Mouse (Mus musculus): ENCODE results near the gene Rdh16. TPM values are rescaled to one million over a fixed set of nuclear protein-coding genes. Genes with fewer than 3 reads are reported as not detected.
A peak's percentile ranks its signal among the peaks of the same experiment; 100 is the strongest.

The Rdh16 gene
- polyA plus RNA-seq, 1 experiment, result not detected

DNA sequence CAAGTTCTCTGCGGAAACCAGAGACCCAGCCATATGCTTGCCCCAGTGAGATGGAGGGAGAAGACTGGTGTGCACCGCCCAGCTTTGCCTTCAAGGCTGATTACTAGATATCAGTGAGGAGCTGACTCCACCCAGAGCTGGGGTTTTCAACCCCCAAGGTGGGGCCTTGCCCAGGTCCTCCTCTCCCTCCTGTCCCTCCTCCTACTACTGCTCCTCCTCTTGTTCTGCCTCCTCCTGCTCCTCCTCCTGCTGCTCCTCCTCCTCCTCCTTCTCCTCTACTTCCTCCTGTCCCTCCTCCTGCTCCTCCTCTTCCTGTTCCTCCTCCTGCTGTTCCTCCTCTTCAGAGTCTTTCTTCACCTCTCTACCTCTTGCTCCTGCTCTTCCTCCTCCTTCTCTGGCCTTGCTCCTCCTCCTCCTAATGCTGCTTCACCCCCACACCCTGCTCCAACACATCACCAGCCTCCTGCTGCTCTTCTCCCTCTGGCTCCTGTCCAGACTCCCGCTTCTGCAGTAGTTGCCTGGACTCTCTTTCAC is 78.3 kb downstream of the Rdh16 start:
- no peak for TF ChIP-seq MAX (IDR thresholded peaks at IDR 0.05; ENCODE audit: low read depth)
- TF ChIP-seq CEBPB (IDR thresholded peaks at IDR 0.05; ENCODE audit: insufficient read depth, poor library complexity, severe bottlenecking), result no peak
- no peak for TF ChIP-seq E2F4 (IDR thresholded peaks at IDR 0.05; ENCODE audit: insufficient read depth)
- TF ChIP-seq POLR2A (IDR thresholded peaks at IDR 0.05; ENCODE audit: insufficient read length, low read depth), result no peak
- no peak for TF ChIP-seq MYOG (IDR thresholded peaks at IDR 0.05; ENCODE audit: control insufficient read depth in 1 of 3, insufficient read depth in 1 of 3, insufficient read length in 2 of 3, low read depth in 2 of 3)
- TF ChIP-seq POLR2AphosphoS2 (IDR thresholded peaks at IDR 0.05; ENCODE audit: insufficient read length, low read depth), result no peak
- TF ChIP-seq REST (IDR thresholded peaks at IDR 0.05; ENCODE audit: insufficient read depth, insufficient read length), result no peak
- TF ChIP-seq SRF (IDR thresholded peaks at IDR 0.05; ENCODE audit: control insufficient read depth, insufficient read length, low read depth), result no peak
- TF ChIP-seq MYOD1 (IDR thresholded peaks at IDR 0.05; ENCODE audit: control insufficient read depth in 1 of 3, insufficient read length in 2 of 3, low read depth in 2 of 3), result no peak
- no peak for TF ChIP-seq TCF3 (IDR thresholded peaks at IDR 0.05; ENCODE audit: insufficient read length, low read depth)
- Histone ChIP-seq H3ac (ENCODE audit: control insufficient read depth, insufficient read length) (no peak overlapping the region), H3K4me3 (no peak overlapping the region), H3K79me2 (ENCODE audit: control insufficient read depth, insufficient read depth) (no peaks in the 10 kb centered on the region), H3K4me2 (ENCODE audit: low read depth) (peak overlapping the region; percentile 38), H3K27me3 (ENCODE audit: control insufficient read depth, insufficient read depth, insufficient read length) (peaks cover 12% of the 10 kb centered on the region), H3K36me3 (ENCODE audit: control insufficient read depth, insufficient read depth) (no peaks in the 10 kb centered on the region)

DNA sequence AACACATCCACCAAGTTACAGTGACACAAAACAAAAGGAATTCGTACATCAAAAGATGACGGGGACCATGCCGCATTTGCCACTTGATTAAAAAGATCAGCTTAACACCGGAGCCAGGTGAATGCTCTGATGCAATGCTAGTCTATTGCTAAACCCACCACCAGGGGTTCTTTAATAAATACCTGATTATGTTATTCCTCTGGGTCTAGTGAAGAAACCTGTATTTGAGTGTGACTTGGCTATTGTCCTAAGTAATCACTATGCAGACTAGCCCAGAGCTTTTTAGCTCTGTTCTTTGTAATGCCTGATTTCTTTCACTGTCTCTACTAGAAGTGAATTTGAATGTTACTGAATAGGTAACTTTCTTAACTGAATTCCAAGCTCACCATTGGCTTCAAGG is 80.1 kb downstream of the Rdh16 start:
- H3K4me2 ChIP-seq (ENCODE audit: low read depth), result no peak overlapping the region
- no peak overlapping the region for H3K4me3 ChIP-seq
- no peak overlapping the region for H3ac ChIP-seq (ENCODE audit: control insufficient read depth, insufficient read length)
- no peaks in the 10 kb centered on the region for H3K79me2 ChIP-seq (ENCODE audit: control insufficient read depth, insufficient read depth)
- H3K36me3 ChIP-seq (ENCODE audit: control insufficient read depth, insufficient read depth), result no peaks in the 10 kb centered on the region
- no peak for TF ChIP-seq MYOD1 (IDR thresholded peaks at IDR 0.05; ENCODE audit: control insufficient read depth in 1 of 3, insufficient read length in 2 of 3, low read depth in 2 of 3)
- TF ChIP-seq MAX (IDR thresholded peaks at IDR 0.05; ENCODE audit: low read depth), result no peak
- no peak for TF ChIP-seq SRF (IDR thresholded peaks at IDR 0.05; ENCODE audit: control insufficient read depth, insufficient read length, low read depth)
- no peak for TF ChIP-seq POLR2AphosphoS2 (IDR thresholded peaks at IDR 0.05; ENCODE audit: insufficient read length, low read depth)
- no peak for TF ChIP-seq E2F4 (IDR thresholded peaks at IDR 0.05; ENCODE audit: insufficient read depth)
- no peak for TF ChIP-seq CEBPB (IDR thresholded peaks at IDR 0.05; ENCODE audit: insufficient read depth, poor library complexity, severe bottlenecking)
- TF ChIP-seq POLR2A (IDR thresholded peaks at IDR 0.05; ENCODE audit: insufficient read length, low read depth), result no peak
- TF ChIP-seq REST (IDR thresholded peaks at IDR 0.05; ENCODE audit: insufficient read depth, insufficient read length), result no peak
- H3K27me3 ChIP-seq (ENCODE audit: control insufficient read depth, insufficient read depth, insufficient read length), result peaks cover 12% of the 10 kb centered on the region

DNA sequence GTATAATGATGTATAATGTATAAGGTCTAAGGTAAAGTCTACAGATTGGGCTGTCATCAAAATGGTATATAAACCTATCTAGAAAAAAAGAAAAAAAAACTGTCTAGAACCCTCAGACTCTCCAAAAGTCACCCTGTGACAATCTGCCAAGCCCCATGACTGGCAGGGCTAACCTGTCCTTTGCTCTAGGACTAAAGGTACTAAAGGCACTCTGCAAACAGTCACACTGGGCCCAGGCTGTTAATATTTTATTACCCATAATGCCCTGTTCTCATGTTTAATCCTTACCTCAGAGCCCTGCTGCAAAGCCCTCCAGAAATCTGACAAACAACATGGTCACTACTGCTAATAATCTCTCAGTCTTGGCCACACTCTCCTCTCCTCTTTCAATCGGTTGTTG is 85.6 kb downstream of the Rdh16 start:
- no peaks in the 10 kb centered on the region for H3K36me3 ChIP-seq (ENCODE audit: control insufficient read depth, insufficient read depth)
- no peaks in the 10 kb centered on the region for H3K79me2 ChIP-seq (ENCODE audit: control insufficient read depth, insufficient read depth)
- no peak overlapping the region for H3K4me2 ChIP-seq (ENCODE audit: low read depth)
- no peak overlapping the region for H3ac ChIP-seq (ENCODE audit: control insufficient read depth, insufficient read length)
- peaks cover 25% of the 10 kb centered on the region for H3K27me3 ChIP-seq (ENCODE audit: control insufficient read depth, insufficient read depth, insufficient read length)
- no peak overlapping the region for H3K4me3 ChIP-seq
- no peak for TF ChIP-seq SRF (IDR thresholded peaks at IDR 0.05; ENCODE audit: control insufficient read depth, insufficient read length, low read depth)
- TF ChIP-seq CEBPB (IDR thresholded peaks at IDR 0.05; ENCODE audit: insufficient read depth, poor library complexity, severe bottlenecking), result no peak
- TF ChIP-seq E2F4 (IDR thresholded peaks at IDR 0.05; ENCODE audit: insufficient read depth), result no peak
- no peak for TF ChIP-seq POLR2AphosphoS2 (IDR thresholded peaks at IDR 0.05; ENCODE audit: insufficient read length, low read depth)
- TF ChIP-seq TCF3 (IDR thresholded peaks at IDR 0.05; ENCODE audit: insufficient read length, low read depth), result no peak
- no peak for TF ChIP-seq MAX (IDR thresholded peaks at IDR 0.05; ENCODE audit: low read depth)
- TF ChIP-seq REST (IDR thresholded peaks at IDR 0.05; ENCODE audit: insufficient read depth, insufficient read length), result no peak
- TF ChIP-seq TCF12 (IDR thresholded peaks at IDR 0.05; ENCODE audit: insufficient read depth, poor library complexity, severe bottlenecking), result no peak
- no peak for TF ChIP-seq MYOG (IDR thresholded peaks at IDR 0.05; ENCODE audit: control insufficient read depth in 1 of 3, insufficient read depth in 1 of 3, insufficient read length in 2 of 3, low read depth in 2 of 3)
- TF ChIP-seq USF1 (IDR thresholded peaks at IDR 0.05; ENCODE audit: low read depth), result no peak
- TF ChIP-seq MYOD1 (IDR thresholded peaks at IDR 0.05; ENCODE audit: control insufficient read depth in 1 of 3, insufficient read length in 2 of 3, low read depth in 2 of 3), result no peak
- TF ChIP-seq POLR2A (IDR thresholded peaks at IDR 0.05; ENCODE audit: insufficient read length, low read depth), result no peak

DNA sequence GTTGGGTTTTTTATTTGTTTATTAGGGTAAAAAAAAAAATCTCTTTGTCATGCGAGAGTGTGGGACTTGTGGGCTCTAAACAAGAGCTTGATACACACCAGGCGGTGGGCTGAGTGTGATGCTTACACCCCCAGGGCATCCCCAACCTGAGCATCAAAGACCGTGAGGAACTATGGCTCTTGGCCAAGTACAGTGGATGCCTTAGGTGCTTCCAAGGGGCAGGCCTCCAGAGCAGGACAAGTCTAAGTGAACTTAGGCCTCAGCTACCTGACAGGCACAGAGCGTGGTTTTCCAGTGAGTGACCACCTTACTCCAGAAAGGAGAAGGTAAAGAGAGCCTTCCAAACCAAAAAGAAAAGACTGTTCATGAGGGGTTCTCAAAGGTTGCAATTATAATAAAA is 86.0 kb downstream of the Rdh16 start:
- no peaks in the 10 kb centered on the region for H3K79me2 ChIP-seq (ENCODE audit: control insufficient read depth, insufficient read depth)
- TF ChIP-seq MYOD1 (IDR thresholded peaks at IDR 0.05; ENCODE audit: control insufficient read depth in 1 of 3, insufficient read length in 2 of 3, low read depth in 2 of 3), result no peak
- TF ChIP-seq USF1 (IDR thresholded peaks at IDR 0.05; ENCODE audit: low read depth), result no peak
- H3K36me3 ChIP-seq (ENCODE audit: control insufficient read depth, insufficient read depth), result no peaks in the 10 kb centered on the region
- H3K27me3 ChIP-seq (ENCODE audit: control insufficient read depth, insufficient read depth, insufficient read length), result peaks cover 27% of the 10 kb centered on the region
- no peak overlapping the region for H3ac ChIP-seq (ENCODE audit: control insufficient read depth, insufficient read length)
- no peak overlapping the region for H3K4me3 ChIP-seq
- no peak overlapping the region for H3K4me2 ChIP-seq (ENCODE audit: low read depth)

DNA sequence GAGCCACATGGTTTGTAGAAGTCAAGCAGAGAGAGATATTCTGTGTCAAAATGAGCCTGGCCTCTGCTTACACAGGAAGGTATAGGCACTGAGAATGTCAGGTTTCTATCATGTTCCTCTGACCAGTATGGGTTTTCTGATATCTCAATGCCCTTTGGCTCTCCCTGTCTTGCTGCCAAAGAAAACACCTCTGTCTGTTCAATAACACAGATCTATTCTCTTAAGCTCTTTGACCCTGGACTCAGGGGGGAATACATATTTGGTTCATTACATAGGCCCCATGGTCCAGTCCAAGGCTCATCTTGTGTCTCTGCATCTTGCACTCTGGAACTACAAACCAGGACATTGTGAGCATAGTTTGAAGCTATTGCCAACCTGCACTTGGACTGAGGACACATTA is 87.7 kb downstream of the Rdh16 start, which contains the start of gene Rdh7:
TSS of gene Rdh7 (minus strand) at position 213 of the 400 bp plus-strand sequence.
- Histone ChIP-seq H3K27me3 (ENCODE audit: control insufficient read depth, insufficient read depth, insufficient read length) (peaks cover 34% of the 10 kb centered on the region), H3K4me3 (no peak within 1 kb of the TSS), H3K36me3 (ENCODE audit: control insufficient read depth, insufficient read depth) (no peaks in the 10 kb centered on the region), H3K79me2 (ENCODE audit: control insufficient read depth, insufficient read depth) (no peaks in the 10 kb centered on the region), H3ac (ENCODE audit: control insufficient read depth, insufficient read length) (no peak within 1 kb of the TSS), H3K4me2 (ENCODE audit: low read depth) (no peak within 1 kb of the TSS)
- TF ChIP-seq REST (IDR thresholded peaks at IDR 0.05; ENCODE audit: insufficient read depth, insufficient read length) (no peak), E2F4 (IDR thresholded peaks at IDR 0.05; ENCODE audit: insufficient read depth) (no peak), TCF3 (IDR thresholded peaks at IDR 0.05; ENCODE audit: insufficient read length, low read depth) (no peak), TCF12 (IDR thresholded peaks at IDR 0.05; ENCODE audit: insufficient read depth, poor library complexity, severe bottlenecking) (no peak), POLR2A (IDR thresholded peaks at IDR 0.05; ENCODE audit: insufficient read length, low read depth) (no peak), MYOG (IDR thresholded peaks at IDR 0.05; ENCODE audit: control insufficient read depth in 1 of 3, insufficient read depth in 1 of 3, insufficient read length in 2 of 3, low read depth in 2 of 3) (no peak), CEBPB (IDR thresholded peaks at IDR 0.05; ENCODE audit: insufficient read depth, poor library complexity, severe bottlenecking) (no peak), POLR2AphosphoS2 (IDR thresholded peaks at IDR 0.05; ENCODE audit: insufficient read length, low read depth) (no peak), MYOD1 (IDR thresholded peaks at IDR 0.05; ENCODE audit: control insufficient read depth in 1 of 3, insufficient read length in 2 of 3, low read depth in 2 of 3) (no peak), SRF (IDR thresholded peaks at IDR 0.05; ENCODE audit: control insufficient read depth, insufficient read length, low read depth) (no peak), USF1 (IDR thresholded peaks at IDR 0.05; ENCODE audit: low read depth) (no peak), MAX (IDR thresholded peaks at IDR 0.05; ENCODE audit: low read depth) (no peak)
